Mouse (Mus musculus): ENCODE results near the gene Pde10a.
"Not testable (repeated sequence)": the region's sequence is repeated elsewhere in the genome, so short reads cannot be mapped to it uniquely, and the experiment has no call there.

The Pde10a gene

DNA sequence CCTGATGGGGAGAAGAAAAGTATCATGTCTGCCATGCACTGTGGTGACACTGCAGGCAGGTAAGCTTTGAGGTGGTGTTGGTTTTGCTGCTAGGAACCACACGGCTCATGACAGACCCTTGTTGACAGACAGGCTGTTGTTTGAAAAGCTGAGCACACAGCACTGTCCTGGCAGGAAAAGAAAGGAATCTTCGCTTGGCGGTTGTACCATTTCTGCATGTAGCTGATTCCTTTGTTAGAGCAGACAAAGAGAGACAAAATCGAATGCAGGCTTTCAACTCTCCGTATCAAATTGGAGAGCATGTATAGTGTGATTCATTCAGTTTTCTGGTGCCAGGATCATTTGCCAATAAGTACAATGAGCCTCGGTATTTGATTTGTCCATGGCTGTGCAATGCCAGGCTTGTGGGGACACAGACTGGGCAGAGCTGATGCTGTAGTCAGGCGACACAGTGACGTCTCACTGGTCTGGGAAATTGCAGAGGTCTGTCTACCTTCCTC is 122.2 kb downstream of the Pde10a start:
- DNase-seq (ENCODE audit: low spot score), result no peak

- DNase-seq (ENCODE audit: low spot score), result no peak
Measured at GRCm38 (mm10) chr17:8648310-8648709, 123.1 kb downstream of the Pde10a start.

GRCm38 (mm10) chr17:8652681-8653262 is 127.6 kb downstream of the Pde10a start:
- DNase-seq (ENCODE audit: low spot score), result no peak

- DNase-seq (ENCODE audit: low spot score), result no peak
Measured at GRCm38 (mm10) chr17:8657661-8658060, 132.5 kb downstream of the Pde10a start.

- DNase-seq (ENCODE audit: low spot score), result no peak
Measured at GRCm38 (mm10) chr17:8658751-8659454, 133.7 kb downstream of the Pde10a start.

- no peak for DNase-seq (ENCODE audit: low spot score)
Measured at GRCm38 (mm10) chr17:8666912-8667311, 141.7 kb downstream of the Pde10a start.

- no peak for DNase-seq (ENCODE audit: low spot score)
Measured at GRCm38 (mm10) chr17:8674651-8675050, 149.5 kb downstream of the Pde10a start.

DNA sequence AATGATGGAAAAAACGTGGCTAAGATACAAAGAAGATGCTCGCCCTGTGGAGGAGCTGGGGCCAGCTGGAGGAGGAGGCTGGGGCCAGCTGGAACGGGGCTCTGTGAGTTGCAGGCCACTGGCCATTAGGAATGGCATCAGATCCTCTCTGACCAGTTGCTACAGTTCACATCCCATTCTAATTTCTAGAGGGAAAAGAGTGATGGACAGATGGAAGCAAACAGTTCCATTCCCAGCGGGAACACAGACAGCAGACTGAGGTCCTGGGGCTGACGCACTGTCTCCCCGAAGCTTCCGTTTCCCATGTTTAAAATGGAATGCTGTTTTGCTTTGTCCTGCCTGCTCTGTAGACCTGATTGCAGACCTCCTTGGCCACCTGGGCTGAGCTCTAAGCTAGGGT is 161.2 kb downstream of the Pde10a start:
- no peak for DNase-seq (ENCODE audit: low spot score)

DNA sequence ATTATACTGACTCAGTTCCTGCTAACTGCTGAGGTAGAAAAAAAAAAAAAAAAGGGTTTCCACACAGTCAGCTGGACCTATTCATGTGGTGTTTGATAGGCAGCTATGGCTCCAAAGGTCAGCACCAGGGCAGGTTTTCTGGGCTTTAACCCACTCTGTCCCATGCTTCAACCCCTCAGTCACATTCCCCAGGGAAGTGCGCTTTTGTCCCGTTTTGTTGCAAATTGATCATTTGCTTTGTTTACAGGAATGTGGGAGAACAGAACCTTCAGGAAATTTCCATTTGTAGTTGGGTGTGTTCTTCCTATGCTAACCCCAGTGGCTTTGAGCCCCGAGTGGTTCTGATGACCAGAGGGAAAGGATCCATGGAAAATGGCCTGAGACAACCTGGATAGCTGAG is 162.9 kb downstream of the Pde10a start:
- no peak for DNase-seq (ENCODE audit: low spot score)

GRCm38 (mm10) chr17:8698265-8698664 is 173.1 kb downstream of the Pde10a start:
- DNase-seq (ENCODE audit: low spot score), result no peak

DNA sequence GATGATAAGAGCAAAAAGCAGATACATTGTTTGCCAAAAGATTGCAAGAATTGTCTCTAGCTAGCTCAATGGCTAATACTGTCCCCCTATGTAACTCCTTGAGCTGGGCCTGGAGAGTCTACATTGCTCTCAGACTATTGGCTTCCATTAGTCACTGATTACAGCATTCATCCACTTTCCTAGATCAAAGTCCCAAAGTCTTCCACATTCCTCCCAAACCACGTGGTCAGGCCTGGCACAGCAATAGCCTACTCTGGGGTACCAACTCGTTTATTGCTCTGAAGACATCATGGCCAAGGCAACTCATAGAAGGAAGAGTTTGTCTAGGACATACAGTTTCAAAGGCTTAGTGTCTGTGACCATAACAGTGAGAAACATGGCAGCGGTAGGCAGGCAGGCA is 173.6 kb downstream of the Pde10a start:
- DNase-seq (ENCODE audit: low spot score), result no peak

GRCm38 (mm10) chr17:8701096-8701495 is 175.9 kb downstream of the Pde10a start:
- DNase-seq (ENCODE audit: low spot score), result no peak

DNA sequence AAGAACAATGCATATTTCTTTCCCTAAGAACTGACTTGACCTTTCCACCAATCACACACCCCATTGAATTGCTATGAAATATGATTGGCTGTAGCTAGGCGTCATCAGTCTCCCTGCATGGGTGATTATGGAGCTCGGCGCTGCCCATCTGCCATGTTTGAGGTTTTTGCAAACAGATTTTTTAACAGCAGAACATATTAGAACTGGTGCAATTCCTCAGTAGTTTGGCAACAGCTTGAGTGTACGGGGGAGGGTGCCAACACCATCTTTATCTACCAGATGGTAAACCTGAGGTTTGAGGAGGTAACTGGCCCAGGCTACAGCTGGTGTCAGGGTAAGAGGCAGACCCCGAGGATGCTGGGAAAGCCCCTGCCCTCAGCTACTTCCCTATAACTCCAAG is 177.3 kb downstream of the Pde10a start:
- no peak for DNase-seq (ENCODE audit: low spot score)

DNA sequence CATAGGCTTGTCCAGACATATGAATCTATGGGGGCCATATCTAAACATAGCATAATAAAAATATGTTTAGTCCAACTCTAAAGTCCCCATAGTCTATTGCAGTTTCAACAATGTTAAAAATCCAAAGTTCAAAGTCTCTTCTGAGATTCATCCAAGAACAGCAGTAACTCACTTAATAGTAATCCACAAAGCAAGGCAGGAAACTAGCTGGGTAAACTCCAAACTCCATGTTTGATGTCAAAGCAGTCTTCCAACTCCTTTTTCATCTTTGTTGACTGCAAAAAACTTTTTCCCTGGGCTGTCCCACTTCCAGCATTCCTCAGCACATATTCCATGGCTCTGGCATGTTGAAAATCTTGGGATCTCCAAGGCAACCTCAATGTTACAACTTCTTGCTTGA is 182.8 kb downstream of the Pde10a start:
- DNase-seq (ENCODE audit: low spot score), result no peak

- DNase-seq (ENCODE audit: low spot score), result not testable (repeated sequence)
Measured at GRCm38 (mm10) chr17:8712734-8713133, 187.6 kb downstream of the Pde10a start.

DNA sequence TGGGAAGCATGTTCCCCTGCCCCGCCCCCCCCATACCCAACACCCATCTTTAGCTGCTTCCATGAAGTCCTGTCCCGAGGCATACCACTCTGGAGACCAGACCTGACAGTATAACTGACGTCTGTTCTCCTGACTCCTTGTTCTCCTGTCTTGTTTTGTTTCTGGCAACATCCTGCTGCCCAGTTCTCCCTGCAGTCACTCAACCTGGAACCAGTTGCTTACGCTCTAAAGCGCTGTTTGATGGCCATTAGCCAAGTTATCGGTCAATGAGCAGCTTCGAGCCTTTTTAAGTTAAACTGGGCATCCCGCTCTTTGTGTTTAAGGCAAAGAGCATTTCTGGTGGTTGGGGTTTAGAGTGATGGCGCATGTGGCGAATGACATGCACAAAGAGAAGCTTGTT is 195.8 kb downstream of the Pde10a start:
- no peak for DNase-seq (ENCODE audit: low spot score)

- no peak for DNase-seq (ENCODE audit: low spot score)
Measured at GRCm38 (mm10) chr17:8724464-8724974, 199.3 kb downstream of the Pde10a start.

- no peak for DNase-seq (ENCODE audit: low spot score)
Measured at GRCm38 (mm10) chr17:8728646-8729045, 203.5 kb downstream of the Pde10a start.

DNA sequence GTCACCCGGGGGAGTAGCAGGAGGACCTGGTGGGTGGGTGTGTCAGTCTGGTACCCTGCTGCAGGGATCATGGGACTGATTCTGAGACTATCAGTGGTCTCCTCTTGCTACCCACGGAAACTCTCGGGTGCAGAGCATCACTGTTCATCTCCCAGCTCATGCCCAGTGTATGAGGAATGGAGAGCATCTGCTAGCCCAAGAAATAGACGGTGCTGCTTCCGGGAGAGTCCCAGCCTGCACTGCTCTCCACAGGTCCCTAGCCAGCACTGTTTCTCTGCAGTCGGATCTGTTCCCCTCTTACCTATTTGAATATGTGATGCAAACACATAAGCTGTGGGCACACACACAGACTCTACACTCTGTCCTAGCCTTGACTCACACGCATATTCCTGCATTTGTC is 204.6 kb downstream of the Pde10a start:
- DNase-seq (ENCODE audit: low spot score), result no peak

- DNase-seq (ENCODE audit: low spot score), result no peak
Measured at GRCm38 (mm10) chr17:8731073-8731472, 205.9 kb downstream of the Pde10a start.

DNA sequence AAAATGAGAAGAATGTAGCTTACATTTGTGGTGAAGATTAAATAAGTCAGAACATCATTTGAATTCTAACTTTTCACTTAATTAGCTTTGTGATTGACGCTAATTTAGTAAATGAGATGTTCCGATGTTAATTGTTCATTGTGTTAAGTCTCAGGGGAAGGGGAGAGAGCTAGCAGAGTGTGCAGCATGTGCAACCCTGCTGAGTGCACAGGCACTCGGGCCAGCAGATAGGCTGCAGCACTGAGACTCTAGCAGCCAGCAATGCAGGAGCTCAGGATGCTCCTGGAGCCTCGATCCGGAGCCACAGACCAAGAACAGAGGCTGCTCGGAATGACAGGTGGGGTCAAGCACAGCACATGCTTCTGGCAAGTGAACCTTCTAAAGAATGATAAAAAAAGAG is 211.1 kb downstream of the Pde10a start:
- DNase-seq (ENCODE audit: low spot score), result no peak

DNA sequence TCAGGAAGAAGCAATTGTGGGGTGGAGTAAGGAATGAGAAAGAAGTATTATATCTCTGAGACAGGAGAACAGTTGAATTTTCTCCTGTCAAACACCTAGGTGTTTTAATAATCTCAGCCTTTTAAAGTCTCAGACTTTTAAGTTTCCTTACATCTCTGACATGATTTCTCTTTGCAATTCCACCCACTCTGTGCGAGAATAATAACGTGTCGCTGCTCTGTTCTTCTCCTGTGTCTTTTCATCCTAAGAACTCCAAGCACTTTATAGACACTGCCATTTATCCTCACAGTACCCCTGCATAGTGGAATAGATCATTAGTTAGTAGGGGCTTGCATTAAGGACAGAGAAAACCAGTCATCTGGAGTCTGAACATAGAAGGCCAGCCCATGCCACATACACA is 217.6 kb downstream of the Pde10a start:
- no peak for DNase-seq (ENCODE audit: low spot score)

GRCm38 (mm10) chr17:8745334-8745733 is 220.2 kb downstream of the Pde10a start:
- DNase-seq (ENCODE audit: low spot score), result no peak

DNA sequence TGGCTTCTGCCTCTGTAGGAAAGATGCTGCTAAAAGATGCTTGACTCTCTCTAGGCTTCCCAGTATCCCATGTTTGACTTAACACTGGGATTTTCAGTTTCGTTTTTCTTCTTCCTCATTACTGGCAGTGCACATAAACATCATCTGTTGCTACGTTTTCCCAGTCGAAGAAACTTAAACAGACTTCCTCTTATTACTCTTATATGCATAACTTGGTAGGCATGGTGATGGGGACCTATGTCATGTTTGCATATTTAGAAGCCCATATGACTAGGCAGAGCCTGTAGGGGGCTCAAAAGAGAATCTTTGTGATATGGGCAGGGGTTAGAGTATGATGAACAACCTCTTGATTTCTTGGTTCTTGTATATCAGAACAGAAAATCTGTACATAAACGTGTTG is 224.3 kb downstream of the Pde10a start:
- DNase-seq (ENCODE audit: low spot score), result no peak

Data from ovary, postnatal 10 days (tissue).